Mouse (Mus musculus) neural tube, embryonic 14.5 days (tissue): ENCODE data around the gene Jazf1. TPM values are rescaled to one million over a fixed set of nuclear protein-coding genes. Genes with fewer than 3 reads are reported as not detected.

Experiments
- ATAC-seq: fragments of 200-750 bp; cut with Nextera tagmentation; 2 replicates; pipeline ENCODE4 v1.8.0; 2017; ENCODE audit warnings: low read depth, mild to moderate bottlenecking, moderate TSS enrichment, moderate library complexity
- H3K27ac ChIP-seq: fragments of 300-500 bp; sonication (generic); 2 replicates; pipeline ENCODE4 v1.5.1; 2014; ENCODE audit warnings: low read depth, mild to moderate bottlenecking, control low read depth, low read length, moderate library complexity, mixed read lengths
- H3K27me3 ChIP-seq: fragments of 300-500 bp; sonication (generic); 2 replicates; pipeline ENCODE4 v1.6.1; 2014; ENCODE audit warnings: low read length; ENCODE audit not compliant: control insufficient read depth, insufficient read depth
- H3K36me3 ChIP-seq: fragments of 300-500 bp; sonication (generic); 2 replicates; pipeline ENCODE4 v1.6.1; 2014; ENCODE audit warnings: low read length, mixed read lengths; ENCODE audit not compliant: control insufficient read depth, insufficient read depth
- H3K4me1 ChIP-seq: fragments of 300-500 bp; sonication (generic); 2 replicates; pipeline ENCODE4 v1.6.1; 2014; ENCODE audit warnings: low read length; ENCODE audit not compliant: control insufficient read depth, insufficient read depth
- H3K4me2 ChIP-seq: fragments of 300-500 bp; sonication (generic); 2 replicates; pipeline ENCODE4 v1.6.1; 2014; ENCODE audit warnings: mild to moderate bottlenecking, low read depth, low read length, control low read depth
- H3K4me3 ChIP-seq: fragments of 300-500 bp; sonication (generic); 2 replicates; pipeline ENCODE4 v1.5.1; 2014; ENCODE audit warnings: low read depth, low read length, control low read depth, mixed read lengths
- H3K9ac ChIP-seq: fragments of 300-500 bp; sonication (generic); replicated peaks from 2 replicates; pipeline ENCODE4 v1.6.1; 2014; ENCODE audit warnings: low read depth, mild to moderate bottlenecking, control low read depth, low read length, mixed read lengths
- H3K9me3 ChIP-seq: fragments of 300-500 bp; sonication (generic); 2 replicates; pipeline ENCODE4 v1.6.1; 2016; ENCODE audit warnings: low read length; ENCODE audit not compliant: control insufficient read depth
- WGBS: fragments of 180-500 bp; shearing (Covaris S2); extraction: QIAGEN DNeasy Blood & Tissue Kit; methylation state at CpG from one replicate; pipeline ENCODE4 v1.1.7; 2014; 5-methylcytosine and 5-hydroxymethylcytosine counted together
- polyA plus RNA-seq: library from polyadenylated mRNA; unstranded; fragments of >200 nt; fragmentation: Nextera tagmentation; extraction: Ambion mirVana; gene quantifications from 2 replicates; pipeline ENCODE4 v1.2.1, GENCODE M21; 2014

The Jazf1 gene
- polyA plus RNA-seq, 1 experiment from 2014 or later, result 64.4 TPM

DNA sequence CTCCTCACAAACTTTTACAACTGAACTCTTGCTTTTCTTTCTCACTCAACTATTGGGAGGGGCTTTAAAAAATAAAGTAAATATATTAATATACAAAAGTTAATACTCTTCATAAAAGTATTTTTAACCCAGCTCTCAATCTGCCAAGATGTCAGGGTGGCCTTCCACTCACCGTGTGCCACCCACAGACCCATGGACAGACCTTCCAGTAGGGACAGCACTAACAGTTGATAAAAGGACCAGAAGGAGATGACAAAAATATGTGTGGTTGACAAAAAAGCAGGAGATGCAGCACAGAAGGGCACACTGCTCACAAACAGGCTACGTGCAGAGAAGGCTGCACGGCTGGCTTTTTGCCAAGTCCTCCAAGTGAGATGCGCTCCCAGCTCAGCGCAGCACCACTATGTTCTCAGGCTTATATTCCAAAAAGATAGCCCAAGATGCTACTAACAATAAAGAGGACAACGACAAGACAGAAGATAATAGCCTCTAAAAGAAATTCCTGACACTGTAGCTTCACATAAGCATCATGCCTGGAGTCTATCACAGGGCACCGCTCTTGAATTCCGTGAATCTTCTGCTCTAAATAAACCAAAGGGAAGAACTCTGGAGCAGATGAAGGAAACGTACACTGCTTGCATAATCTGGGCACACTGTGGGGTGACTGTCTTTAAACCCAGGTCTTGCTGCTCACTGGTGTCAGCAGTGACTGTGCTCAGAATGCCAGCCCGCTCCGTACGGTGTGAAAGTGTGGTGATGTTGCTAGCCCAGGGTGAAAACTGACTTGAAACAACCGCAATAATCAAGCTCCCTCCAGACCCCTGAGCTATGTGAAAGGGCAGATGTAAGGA lies 104.4 kb downstream of the Jazf1 start:
- no peak overlapping the region for H3K9ac ChIP-seq
- ATAC-seq, result peak; percentile 34; the same call in 1 of the 2 replicates
- no peaks in the 10 kb centered on the region for H3K36me3 ChIP-seq
- no peak overlapping the region for H3K4me3 ChIP-seq
- H3K4me1 ChIP-seq, result no peaks in the 10 kb centered on the region
- no peaks in the 10 kb centered on the region for H3K27me3 ChIP-seq
- 64% methylated on average over 13 of the region's 13 CpGs for WGBS
- no peak overlapping the region for H3K27ac ChIP-seq
- H3K9me3 ChIP-seq, result no peaks in the 10 kb centered on the region
- no peak overlapping the region for H3K4me2 ChIP-seq

DNA sequence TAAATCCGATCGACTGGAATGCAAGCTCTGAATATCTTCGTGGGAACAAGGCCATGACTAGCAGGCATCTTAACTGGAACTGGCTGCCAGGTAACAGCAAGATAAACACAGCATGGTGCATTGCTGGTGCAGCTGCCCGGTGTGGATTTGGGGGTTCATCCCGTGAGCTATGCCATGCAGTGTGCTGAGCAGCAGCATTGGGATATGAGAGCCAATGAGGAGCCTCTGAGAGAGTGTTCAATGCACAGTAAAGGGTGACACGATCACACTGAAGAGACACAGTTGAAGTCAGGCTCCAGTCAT lies 105.0 kb downstream of the Jazf1 start:
- Histone ChIP-seq H3K9me3 (no peaks in the 10 kb centered on the region), H3K9ac (no peak overlapping the region), H3K4me1 (no peaks in the 10 kb centered on the region), H3K4me3 (no peak overlapping the region), H3K27ac (no peak overlapping the region), H3K27me3 (no peaks in the 10 kb centered on the region), H3K4me2 (no peak overlapping the region), H3K36me3 (no peaks in the 10 kb centered on the region)
- ATAC-seq, result no peak
- 51% methylated on average over 6 of the region's 6 CpGs for WGBS

DNA sequence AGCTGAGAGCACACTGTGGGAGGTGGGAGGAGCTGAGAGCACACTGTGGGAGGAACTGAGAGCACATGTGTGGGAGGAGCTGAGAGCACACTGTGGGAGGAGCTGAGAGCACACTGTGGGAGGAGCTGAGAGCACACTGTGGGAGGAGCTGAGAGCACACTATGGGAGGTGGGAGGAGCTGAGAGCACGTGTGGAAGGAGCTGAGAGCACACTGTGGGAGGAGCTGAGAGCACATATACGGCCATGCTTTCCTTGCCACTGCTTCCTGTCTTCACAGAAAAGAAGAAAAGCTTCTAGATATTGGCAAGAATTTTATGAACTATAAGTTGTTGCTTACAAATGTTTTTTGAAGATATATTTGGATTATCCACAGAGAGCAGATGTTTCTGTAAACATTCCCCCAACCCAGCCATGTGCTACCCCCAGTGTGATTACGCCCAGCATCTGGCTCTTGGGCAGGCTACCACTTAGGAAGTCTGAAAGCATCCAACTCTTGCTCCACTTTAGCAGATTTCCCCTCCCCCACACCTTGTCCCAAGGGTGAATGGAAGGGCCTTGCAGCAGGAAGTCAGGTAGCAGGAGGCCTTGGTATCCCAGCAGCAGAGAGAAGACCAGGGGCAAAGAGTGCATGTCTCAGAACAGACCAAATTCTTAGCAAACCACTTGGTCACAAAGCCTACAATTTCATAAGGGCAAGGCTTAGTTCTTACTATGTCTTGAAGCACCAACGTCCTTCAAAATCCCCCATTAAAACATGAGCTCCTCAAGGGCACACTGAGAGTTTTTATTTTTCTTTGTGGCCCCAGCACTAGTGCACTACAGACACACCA lies 105.6 kb downstream of the Jazf1 start:
- Histone ChIP-seq H3K27me3 (no peaks in the 10 kb centered on the region), H3K9ac (no peak overlapping the region), H3K36me3 (no peaks in the 10 kb centered on the region), H3K9me3 (no peaks in the 10 kb centered on the region), H3K4me3 (no peak overlapping the region), H3K4me2 (no peak overlapping the region), H3K27ac (no peak overlapping the region), H3K4me1 (no peaks in the 10 kb centered on the region)
- ATAC-seq, result no peak
- WGBS, result 64% methylated on average over 4 of the region's 4 CpGs

DNA sequence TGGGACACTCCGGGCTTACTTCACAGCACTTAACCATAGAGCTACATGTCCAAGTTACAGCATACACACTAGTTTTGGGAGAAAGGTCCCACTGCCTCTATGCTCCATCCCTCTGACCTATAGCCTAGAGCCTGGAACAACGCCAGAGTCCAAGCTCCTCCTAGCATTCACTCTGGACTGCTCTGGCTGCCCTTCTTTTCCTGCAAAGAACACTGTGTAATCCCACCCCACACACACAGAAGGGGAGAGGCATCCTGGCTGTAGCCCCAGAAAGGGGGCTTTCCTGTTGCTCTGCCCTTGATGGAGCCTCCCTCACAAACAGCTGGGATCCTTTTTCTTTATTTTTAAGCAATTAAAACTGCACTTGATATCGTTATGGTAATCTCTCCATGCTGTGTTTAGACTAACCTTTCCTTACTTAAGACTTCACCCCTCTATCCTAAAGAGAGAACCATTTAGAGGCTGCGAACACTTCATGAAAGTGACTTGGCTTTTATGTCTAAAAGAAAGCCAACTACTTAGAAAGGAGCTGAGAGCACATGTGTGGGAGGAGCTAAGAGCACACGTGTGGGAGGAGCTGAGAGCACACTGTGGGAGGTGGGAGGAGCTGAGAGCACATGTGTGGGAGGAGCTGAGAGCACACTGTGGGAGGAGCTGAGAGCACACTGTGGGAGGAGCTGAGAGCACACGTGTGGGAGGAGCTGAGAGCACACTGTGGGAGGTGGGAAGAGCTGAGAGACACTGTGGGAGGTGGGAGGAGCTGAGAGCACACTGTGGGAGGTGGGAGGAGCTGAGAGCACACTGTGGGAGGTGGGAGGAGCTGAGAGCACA lies 106.6 kb downstream of the Jazf1 start:
- WGBS, result 74% methylated on average over 6 of the region's 6 CpGs
- ATAC-seq, result no peak
- H3K9me3 ChIP-seq, result no peaks in the 10 kb centered on the region

DNA sequence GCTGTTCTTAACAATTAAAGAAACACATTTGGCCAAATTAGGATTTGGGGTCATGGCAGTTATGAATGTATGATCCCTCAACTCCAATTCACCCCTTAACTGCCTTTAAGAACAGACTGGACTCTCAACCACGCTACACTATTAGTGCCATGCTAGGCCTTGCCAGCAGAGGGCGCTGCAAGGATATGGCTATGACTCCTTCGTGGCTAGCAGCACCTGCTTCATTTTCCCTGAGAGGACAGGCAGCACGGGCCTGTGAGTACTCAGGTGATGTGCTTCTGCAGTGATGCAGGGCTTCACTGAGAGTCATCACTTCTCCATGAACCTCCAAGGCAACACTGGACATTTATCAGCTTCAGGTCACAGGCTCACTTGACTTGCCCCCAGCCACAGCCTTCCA lies 110.7 kb downstream of the Jazf1 start:
- no peak overlapping the region for H3K27ac ChIP-seq
- H3K4me2 ChIP-seq, result no peak overlapping the region
- H3K4me3 ChIP-seq, result no peak overlapping the region
- no peaks in the 10 kb centered on the region for H3K36me3 ChIP-seq
- 6% methylated on average over 4 of the region's 4 CpGs for WGBS
- ATAC-seq, result no peak
- H3K9me3 ChIP-seq, result no peaks in the 10 kb centered on the region
- H3K27me3 ChIP-seq, result no peaks in the 10 kb centered on the region
- H3K4me1 ChIP-seq, result no peaks in the 10 kb centered on the region
- no peak overlapping the region for H3K9ac ChIP-seq

More for the DNA sequence above, 106.6 kb downstream of the Jazf1 start:
- Histone ChIP-seq H3K9ac (no peak overlapping the region), H3K4me1 (no peaks in the 10 kb centered on the region), H3K27me3 (no peaks in the 10 kb centered on the region), H3K4me3 (no peak overlapping the region), H3K4me2 (no peak overlapping the region), H3K36me3 (no peaks in the 10 kb centered on the region), H3K27ac (no peak overlapping the region)

DNA sequence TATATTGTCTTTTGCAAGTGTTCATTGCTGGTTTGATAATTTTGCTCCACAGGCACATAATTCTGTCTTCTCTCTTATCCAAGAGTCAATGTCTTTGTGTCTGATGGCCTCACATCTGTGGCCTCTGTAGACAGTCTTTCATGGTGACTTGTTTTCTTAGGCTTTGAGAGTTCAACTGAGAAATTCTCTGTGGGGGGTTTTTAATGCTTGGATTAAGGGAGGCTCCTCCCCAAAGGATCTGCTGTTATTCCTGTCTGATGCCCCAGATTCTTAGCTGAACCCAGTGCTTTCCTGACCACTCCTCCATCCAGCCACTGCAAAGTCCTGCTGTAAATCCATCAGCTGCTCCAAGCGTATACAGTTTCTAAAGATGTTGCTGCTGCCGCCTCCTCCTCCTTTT lies 112.3 kb downstream of the Jazf1 start:
- H3K4me1 ChIP-seq, result no peaks in the 10 kb centered on the region
- 65% methylated on average over 2 of the region's 2 CpGs for WGBS
- H3K27ac ChIP-seq, result no peak overlapping the region

DNA sequence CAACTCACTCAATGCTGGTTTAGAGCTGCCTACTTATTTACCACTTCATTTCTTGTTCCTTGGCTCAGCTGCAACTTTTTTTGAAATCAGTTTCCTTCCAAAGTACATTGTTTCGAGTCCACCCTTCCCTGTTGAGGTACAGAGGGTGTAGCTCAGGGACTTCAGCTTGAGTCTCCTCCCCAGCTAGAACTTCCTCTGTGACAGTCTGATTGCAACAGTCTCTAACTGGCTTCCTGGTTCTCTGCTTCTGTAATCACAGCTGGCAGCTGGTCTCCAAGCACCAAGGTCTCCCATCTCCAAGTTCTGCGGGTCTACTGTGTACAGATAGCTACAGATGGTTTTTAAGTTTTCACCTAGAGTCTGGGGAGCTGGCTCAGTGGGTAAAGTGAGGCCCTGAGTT lies 113.1 kb downstream of the Jazf1 start:
- H3K4me1 ChIP-seq, result no peaks in the 10 kb centered on the region
- no peak for ATAC-seq
- WGBS, result 88% methylated on average over 2 of the region's 2 CpGs
- H3K27me3 ChIP-seq, result no peaks in the 10 kb centered on the region
- H3K36me3 ChIP-seq, result no peaks in the 10 kb centered on the region
- H3K9me3 ChIP-seq, result no peaks in the 10 kb centered on the region
- no peak overlapping the region for H3K9ac ChIP-seq
- H3K4me2 ChIP-seq, result no peak overlapping the region
- no peak overlapping the region for H3K4me3 ChIP-seq
- no peak overlapping the region for H3K27ac ChIP-seq

More for the DNA sequence above, 112.3 kb downstream of the Jazf1 start:
- Histone ChIP-seq H3K4me2 (no peak overlapping the region), H3K9me3 (no peaks in the 10 kb centered on the region), H3K27me3 (no peaks in the 10 kb centered on the region), H3K9ac (no peak overlapping the region), H3K36me3 (no peaks in the 10 kb centered on the region), H3K4me3 (no peak overlapping the region)
- no peak for ATAC-seq

DNA sequence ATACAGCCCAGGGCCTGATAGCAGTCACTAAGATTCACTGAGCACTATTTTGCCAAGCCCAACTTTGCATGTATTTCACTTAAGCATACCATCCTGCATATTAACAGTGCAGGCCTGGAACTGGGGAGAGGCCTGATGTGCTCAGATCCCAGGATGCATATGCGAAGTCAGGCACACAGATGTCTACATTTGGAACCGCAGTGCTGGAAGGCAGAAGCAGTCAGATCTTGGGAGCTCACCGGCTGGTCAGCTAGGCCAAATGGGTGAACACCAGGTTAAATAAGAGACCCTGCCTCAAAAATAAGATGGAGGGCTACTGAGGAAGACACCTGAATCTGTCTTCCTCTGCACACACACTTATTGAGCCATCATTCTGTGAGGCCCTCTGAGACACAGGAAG lies 113.6 kb downstream of the Jazf1 start:
- no peak overlapping the region for H3K4me3 ChIP-seq
- no peaks in the 10 kb centered on the region for H3K27me3 ChIP-seq
- no peaks in the 10 kb centered on the region for H3K9me3 ChIP-seq
- no peak overlapping the region for H3K9ac ChIP-seq
- no peaks in the 10 kb centered on the region for H3K36me3 ChIP-seq
- 94% methylated on average over 3 of the region's 3 CpGs for WGBS
- no peaks in the 10 kb centered on the region for H3K4me1 ChIP-seq
- ATAC-seq, result no peak
- no peak overlapping the region for H3K4me2 ChIP-seq
- H3K27ac ChIP-seq, result no peak overlapping the region
